Mouse (Mus musculus) midbrain, postnatal 0 days (tissue): ENCODE measurements at regions not wholly inside any gene's neighbourhood (a gene's known extent, or its start where the extent isn't known, plus 50 kb on each side); places are given as distances from the start of the nearest gene placed in this dataset.
A peak's percentile ranks its signal among the peaks of the same experiment; 100 is the strongest.

Experiments used
- ATAC-seq: fragments of 200-750 bp; cut with Nextera tagmentation; 2 replicates; pipeline ENCODE4 v1.8.0; 2017; ENCODE audit warnings: moderate number of reproducible peaks, mild to moderate bottlenecking, moderate TSS enrichment, moderate library complexity; ENCODE audit not compliant: low FRiP score
- DNase-seq: peaks from one replicate; pipeline ENCODE4 v3.0.0-alpha.2; 2015; ENCODE audit warnings: low spot score
- H3K27ac ChIP-seq: fragments of 300-500 bp; sonication (generic); 2 replicates; pipeline ENCODE4 v1.5.1; 2014; ENCODE audit warnings: low read depth, mild to moderate bottlenecking, low read length, mixed read lengths
- H3K27me3 ChIP-seq: fragments of 300-500 bp; sonication (generic); 2 replicates; pipeline ENCODE4 v1.6.1; 2014; ENCODE audit warnings: low read length, control low read depth, mixed read lengths; ENCODE audit not compliant: insufficient read depth
- H3K36me3 ChIP-seq: fragments of 300-500 bp; sonication (generic); 2 replicates; pipeline ENCODE4 v1.6.1; 2014; ENCODE audit warnings: low read length, control low read depth, mixed read lengths; ENCODE audit not compliant: insufficient read depth
- H3K4me1 ChIP-seq: fragments of 300-500 bp; sonication (generic); 2 replicates; pipeline ENCODE4 v1.6.1; 2014; ENCODE audit warnings: mild to moderate bottlenecking, control low read depth, antibody characterized with exemption, low read length, mixed read lengths; ENCODE audit not compliant: insufficient read depth
- H3K4me2 ChIP-seq: fragments of 300-500 bp; sonication (generic); 2 replicates; pipeline ENCODE4 v1.6.1; 2014; ENCODE audit warnings: low read depth, mild to moderate bottlenecking, low read length, mixed read lengths; ENCODE audit not compliant: poor library complexity, severe bottlenecking
- H3K4me3 ChIP-seq: fragments of 300-500 bp; sonication (generic); 2 replicates; pipeline ENCODE4 v1.5.1; 2014; ENCODE audit warnings: low read depth, mild to moderate bottlenecking, low read length, moderate library complexity
- H3K9ac ChIP-seq: fragments of 300-500 bp; sonication (generic); replicated peaks from 2 replicates; pipeline ENCODE4 v1.6.1; 2014; ENCODE audit warnings: mild to moderate bottlenecking, low read length, moderate library complexity, mixed read lengths; ENCODE audit not compliant: poor library complexity, severe bottlenecking
- H3K9me3 ChIP-seq: fragments of 300-500 bp; sonication (generic); 2 replicates; pipeline ENCODE4 v1.6.1; 2016; ENCODE audit warnings: low read length, control low read depth
- CTCF ChIP-seq: IDR thresholded peaks from 2 replicates; pipeline ENCODE4 v1.5.1; 2016; ENCODE audit warnings: antibody characterized with exemption, mild to moderate bottlenecking
- WGBS: fragments of 180-500 bp; shearing (Covaris S2); extraction: QIAGEN DNeasy Blood & Tissue Kit; methylation state at CpG from one replicate; pipeline ENCODE4 v1.1.7; 2014; 5-methylcytosine and 5-hydroxymethylcytosine counted together

- Histone ChIP-seq H3K9me3 (no peaks in the 10 kb centered on the region), H3K4me3 (no peak overlapping the region), H3K4me2 (no peak overlapping the region), H3K4me1 (no peaks in the 10 kb centered on the region), H3K27me3 (no peaks in the 10 kb centered on the region), H3K36me3 (no peaks in the 10 kb centered on the region), H3K27ac (no peak overlapping the region), H3K9ac (no peak overlapping the region)
- DNase-seq, result no peak
- TF ChIP-seq CTCF, result no peak
- no peak for ATAC-seq
- WGBS, result 77% methylated on average over 5 of the region's 5 CpGs
Measured at GRCm38 (mm10) chr15:62163203-62163602, 1240.4 kb upstream of the A1bg start.

GRCm38 (mm10) chr15:62162648-62163194 lies 1239.9 kb upstream of the A1bg start:
- no peak overlapping the region for H3K9ac ChIP-seq
- H3K36me3 ChIP-seq, result no peaks in the 10 kb centered on the region
- no peak for TF ChIP-seq CTCF
- ATAC-seq, result no peak
- no peaks in the 10 kb centered on the region for H3K9me3 ChIP-seq
- H3K27ac ChIP-seq, result no peak overlapping the region
- no peaks in the 10 kb centered on the region for H3K27me3 ChIP-seq
- WGBS, result 70% methylated on average over 4 of the region's 4 CpGs
- no peak for DNase-seq
- no peaks in the 10 kb centered on the region for H3K4me1 ChIP-seq
- no peak overlapping the region for H3K4me3 ChIP-seq
- no peak overlapping the region for H3K4me2 ChIP-seq

- Histone ChIP-seq H3K4me2 (no peak overlapping the region), H3K27ac (no peak overlapping the region), H3K4me3 (no peak overlapping the region), H3K9me3 (no peaks in the 10 kb centered on the region), H3K4me1 (no peaks in the 10 kb centered on the region), H3K9ac (no peak overlapping the region), H3K36me3 (no peaks in the 10 kb centered on the region), H3K27me3 (no peaks in the 10 kb centered on the region)
- DNase-seq (peak; percentile 26), ATAC-seq (no peak)
- TF ChIP-seq CTCF, result no peak
- WGBS, result 65% methylated on average over 8 of the region's 8 CpGs
Measured at GRCm38 (mm10) chr15:62161975-62162647, 1239.3 kb upstream of the A1bg start.

GRCm38 (mm10) chr15:62161061-62161460 lies 1238.2 kb upstream of the A1bg start:
- ATAC-seq (no peak), DNase-seq (no peak)
- H3K4me1 ChIP-seq, result no peaks in the 10 kb centered on the region
- no peaks in the 10 kb centered on the region for H3K36me3 ChIP-seq
- no peak for TF ChIP-seq CTCF
- 89% methylated on average over 8 of the region's 8 CpGs for WGBS
- H3K27me3 ChIP-seq, result no peaks in the 10 kb centered on the region
- H3K27ac ChIP-seq, result no peak overlapping the region
- H3K9ac ChIP-seq, result no peak overlapping the region
- no peak overlapping the region for H3K4me3 ChIP-seq
- H3K4me2 ChIP-seq, result no peak overlapping the region
- no peaks in the 10 kb centered on the region for H3K9me3 ChIP-seq

GRCm38 (mm10) chr15:62158875-62159675 lies 1236.3 kb upstream of the A1bg start:
- ATAC-seq, result no peak
- H3K9me3 ChIP-seq, result no peaks in the 10 kb centered on the region
- TF ChIP-seq CTCF, result no peak
- H3K27me3 ChIP-seq, result no peaks in the 10 kb centered on the region
- no peaks in the 10 kb centered on the region for H3K36me3 ChIP-seq
- no peaks in the 10 kb centered on the region for H3K4me1 ChIP-seq
- WGBS, result 91% methylated on average over 8 of the region's 8 CpGs
- no peak overlapping the region for H3K4me2 ChIP-seq
- no peak overlapping the region for H3K27ac ChIP-seq
- no peak overlapping the region for H3K4me3 ChIP-seq
- DNase-seq, result no peak
- H3K9ac ChIP-seq, result no peak overlapping the region
